ENCODE assay signal across 15 mouse cellular contexts in genomic region chr5:23637337-23637736, GRCm38 (mm10). TPM values are rescaled to one million over a fixed set of nuclear protein-coding genes. Genes with fewer than 3 reads are reported as not detected.
DNase-seq lines count a peak whose midpoint lies in the region; ATAC-seq and TF ChIP-seq lines count a peak whose summit lies in the region.
"Had no signal": no experiment of that assay in that cellular context is flagged by ENCODE, and none has a peak within 500 bp of the region (broad histone marks: within the 10 kb centered on the region; RNA-seq: fewer than 3 reads in every experiment).

No protein-coding gene starts in this region.

- H3K36me3 ChIP-seq in kidney, postnatal 0 days (ENCODE audit: insufficient read depth, low read length), result no peaks in the 10 kb centered on the region
- H3K36me3 ChIP-seq in kidney, embryonic 15.5 days, result no peaks in the 10 kb centered on the region
- no peaks in the 10 kb centered on the region for H3K36me3 ChIP-seq in forebrain, embryonic 14.5 days (ENCODE audit: control insufficient read depth, insufficient read depth, low read length)
- no peaks in the 10 kb centered on the region for H3K36me3 ChIP-seq in forebrain, embryonic 12.5 days (replicated peaks)
- H3K36me3 ChIP-seq: hindbrain, embryonic 15.5 days; liver, embryonic 13.5 days; neural tube, embryonic 15.5 days had no signal

- H3K27me3 ChIP-seq in kidney, postnatal 0 days (ENCODE audit: insufficient read depth, low read length), result no peaks in the 10 kb centered on the region
- no peaks in the 10 kb centered on the region for H3K27me3 ChIP-seq in kidney, embryonic 15.5 days
- H3K27me3 ChIP-seq in forebrain, embryonic 14.5 days (replicated peaks; ENCODE audit: control insufficient read depth, insufficient read depth, low read length), result no peaks in the 10 kb centered on the region
- H3K27me3 ChIP-seq in forebrain, embryonic 12.5 days, result no peaks in the 10 kb centered on the region
- H3K27me3 ChIP-seq: hindbrain, embryonic 15.5 days; liver, embryonic 13.5 days; neural tube, embryonic 15.5 days had no signal

- H3K4me1 ChIP-seq in kidney, postnatal 0 days (replicated peaks; ENCODE audit: insufficient read depth, low read length), result no peaks in the 10 kb centered on the region
- H3K4me1 ChIP-seq in kidney, embryonic 15.5 days, result no peaks in the 10 kb centered on the region
- H3K4me1 ChIP-seq in forebrain, embryonic 14.5 days (ENCODE audit: control insufficient read depth, insufficient read depth, low read length), result no peaks in the 10 kb centered on the region
- H3K4me1 ChIP-seq in forebrain, embryonic 12.5 days, result no peaks in the 10 kb centered on the region; the same call in 1 of the 2 replicates
- H3K4me1 ChIP-seq: hindbrain, embryonic 15.5 days had no signal

- no peaks in the 10 kb centered on the region for H3K9me3 ChIP-seq in kidney, postnatal 0 days (replicated peaks; ENCODE audit: low read length)
- H3K9me3 ChIP-seq in kidney, embryonic 15.5 days (replicated peaks), result no peaks in the 10 kb centered on the region
- H3K9me3 ChIP-seq in forebrain, embryonic 14.5 days (replicated peaks; ENCODE audit: control insufficient read depth, low read length), result no peaks in the 10 kb centered on the region
- H3K9me3 ChIP-seq in forebrain, embryonic 12.5 days, result no peaks in the 10 kb centered on the region
- H3K9me3 ChIP-seq: hindbrain, embryonic 15.5 days; liver, embryonic 13.5 days; neural tube, embryonic 15.5 days had no signal

- no peak for ATAC-seq in kidney, postnatal 0 days (replicated peaks; ENCODE audit: low FRiP score, low read depth)
- no peak for ATAC-seq in kidney, embryonic 15.5 days (replicated peaks; ENCODE audit: low FRiP score)
- ATAC-seq in CD4-positive, CD25-positive, alpha-beta regulatory T cell, adult 4 months, result peak; percentile 93
- peak; percentile 95 for ATAC-seq in common myeloid progenitor, adult 5-6 weeks (replicated peaks; ENCODE audit: low read depth, poor library complexity, severe bottlenecking)
- no peak for ATAC-seq in forebrain, embryonic 14.5 days
- ATAC-seq in forebrain, embryonic 12.5 days (ENCODE audit: low FRiP score), result no peak

- no peak overlapping the region for H3K9ac ChIP-seq in kidney, postnatal 0 days (ENCODE audit: low read depth, low read length)
- no peak overlapping the region for H3K9ac ChIP-seq in kidney, embryonic 15.5 days
- H3K9ac ChIP-seq in forebrain, embryonic 14.5 days (ENCODE audit: low read length), result no peak overlapping the region
- no peak overlapping the region for H3K9ac ChIP-seq in forebrain, embryonic 12.5 days
- H3K9ac ChIP-seq: hindbrain, embryonic 15.5 days; liver, embryonic 13.5 days; neural tube, embryonic 15.5 days had no signal

- TF ChIP-seq CTCF in kidney, postnatal 0 days (IDR thresholded peaks at IDR 0.05; ENCODE audit: low read depth), result no peak

- H3K4me2 ChIP-seq in kidney, postnatal 0 days (ENCODE audit: low read length), result no peak overlapping the region
- H3K4me2 ChIP-seq in kidney, embryonic 15.5 days, result no peak overlapping the region
- H3K4me2 ChIP-seq in forebrain, embryonic 14.5 days (ENCODE audit: low read length), result no peak overlapping the region
- H3K4me2 ChIP-seq in forebrain, embryonic 12.5 days, result no peak overlapping the region
- H3K4me2 ChIP-seq: hindbrain, embryonic 15.5 days; liver, embryonic 13.5 days; neural tube, embryonic 15.5 days had no signal

- peak; percentile 38 for DNase-seq in kidney, postnatal 0 days (ENCODE audit: low spot score)
- peak; percentile 76 for DNase-seq in naive thymus-derived CD4-positive, alpha-beta T cell, adult 2 months (ENCODE audit: low read depth)
- DNase-seq in forebrain, embryonic 14.5 days (ENCODE audit: low spot score), result no peak
- DNase-seq in gastrocnemius, postnatal 4 days (ENCODE audit: low spot score in 2 of 2), result no peak
- DNase-seq: cerebellum, adult 11 months; cerebellum, postnatal 36 days; heart, adult 2 months; kidney, adult 2 months; liver, embryonic 13.5 days had no signal

- 79% methylated on average over 8 of the region's 8 CpGs for WGBS in kidney, postnatal 0 days
- 80% methylated on average over 8 of the region's 8 CpGs for WGBS in kidney, embryonic 15.5 days
- WGBS in forebrain, embryonic 14.5 days, result 98% methylated on average over 8 of the region's 8 CpGs
- WGBS in forebrain, embryonic 12.5 days, result 95% methylated on average over 8 of the region's 8 CpGs

- H3K27ac ChIP-seq in kidney, postnatal 0 days, result no peak overlapping the region
- no peak overlapping the region for H3K27ac ChIP-seq in kidney, embryonic 15.5 days
- H3K27ac ChIP-seq in forebrain, embryonic 14.5 days (ENCODE audit: low read depth, low read length), result no peak overlapping the region
- H3K27ac ChIP-seq in forebrain, embryonic 12.5 days, result no peak overlapping the region
- H3K27ac ChIP-seq: heart, adult 2 months; hindbrain, embryonic 15.5 days; liver, embryonic 13.5 days; neural tube, embryonic 15.5 days had no signal

- no peak overlapping the region for H3K4me3 ChIP-seq in kidney, postnatal 0 days (replicated peaks; ENCODE audit: low read depth, low read length)
- no peak overlapping the region for H3K4me3 ChIP-seq in kidney, embryonic 15.5 days (replicated peaks)
- no peak overlapping the region for H3K4me3 ChIP-seq in forebrain, embryonic 14.5 days (ENCODE audit: low read depth, low read length)
- H3K4me3 ChIP-seq in forebrain, embryonic 12.5 days (replicated peaks), result no peak overlapping the region
- H3K4me3 ChIP-seq: heart, adult 2 months; hindbrain, embryonic 15.5 days; liver, embryonic 13.5 days; neural tube, embryonic 15.5 days had no signal

RNA-seq across cellular contexts. Expression of gene Srpk2, which starts 47.1 kb away (rescaled TPM):
- polyA plus RNA-seq in kidney, postnatal 0 days (2015; fragmentation: Nextera tagmentation; extraction: Ambion mirVana), result 41.9 and 46.5 TPM in 2 replicates
- 45.2 and 47.6 TPM in 2 replicates for polyA plus RNA-seq in kidney, embryonic 15.5 days (2015; fragmentation: Nextera tagmentation; extraction: Ambion mirVana)
- polyA plus RNA-seq in CD4-positive, CD25-positive, alpha-beta regulatory T cell, adult 4 months (2017; shearing (Covaris generic)), result 10 to 100 TPM; 85.5 to 86.7 TPM
- total RNA-seq in common myeloid progenitor, adult 5-6 weeks (2017), result 45.5 and 48.5 TPM in 2 replicates
- 98.4 and 102 TPM in 2 replicates for polyA plus RNA-seq in forebrain, embryonic 14.5 days (2014; fragmentation: Nextera tagmentation; extraction: Ambion mirVana)
- total RNA-seq in gastrocnemius, postnatal 4 days (2021), result 10 to 100 TPM; 47.2 to 56.2 TPM
- polyA plus RNA-seq in forebrain, embryonic 12.5 days (2016; fragmentation: Nextera tagmentation; extraction: Ambion mirVana), result 71.4 and 78.3 TPM in 2 replicates

Comparison
In these comparisons a context has a peak if more than half of its experiments do, and no peak if none do; other contexts are left out.
1. ATAC-seq: peak in CD4-positive, CD25-positive, alpha-beta regulatory T cell, adult 4 months (single experiment) and common myeloid progenitor, adult 5-6 weeks (single experiment); none in kidney, postnatal 0 days (single experiment), kidney, embryonic 15.5 days (single experiment), forebrain, embryonic 14.5 days (single experiment) and forebrain, embryonic 12.5 days (single experiment).
2. DNase-seq: peak in kidney, postnatal 0 days (single experiment) and naive thymus-derived CD4-positive, alpha-beta T cell, adult 2 months (single experiment); none in forebrain, embryonic 14.5 days (single experiment) and gastrocnemius, postnatal 4 days (0 of 2).